Mouse (Mus musculus) intestine, embryonic 14.5 days (tissue): ENCODE measurements around the gene C330021F23Rik. TPM values are rescaled to one million over a fixed set of nuclear protein-coding genes. Genes with fewer than 3 reads are reported as not detected.

Experiments
- ATAC-seq: fragments of 200-750 bp; cut with Nextera tagmentation; replicated peaks from 2 replicates; pipeline ENCODE4 v1.8.0; 2017; ENCODE audit warnings: low read depth, moderate number of reproducible peaks, moderate TSS enrichment, moderate library complexity; ENCODE audit not compliant: low FRiP score, low TSS enrichment
- DNase-seq: peaks from one replicate; pipeline ENCODE4 v3.0.0-alpha.2; 2018; ENCODE audit warnings: low spot score
- H3K27ac ChIP-seq: fragments of 300-500 bp; sonication (generic); 2 replicates; pipeline ENCODE4 v1.5.1; 2014; ENCODE audit warnings: low read depth, mild to moderate bottlenecking, control low read depth
- H3K27me3 ChIP-seq: fragments of 300-500 bp; sonication (generic); replicated peaks from 2 replicates; pipeline ENCODE4 v1.6.1; 2014; ENCODE audit warnings: low read length, control low read depth; ENCODE audit not compliant: control insufficient read depth, insufficient read depth
- H3K36me3 ChIP-seq: fragments of 300-500 bp; sonication (generic); 2 replicates; pipeline ENCODE4 v1.6.1; 2014; ENCODE audit warnings: low read length, control low read depth; ENCODE audit not compliant: control insufficient read depth, insufficient read depth
- H3K4me1 ChIP-seq: fragments of 300-500 bp; sonication (generic); replicated peaks from 2 replicates; pipeline ENCODE4 v1.6.1; 2014; ENCODE audit warnings: low read length, control low read depth, mixed read lengths; ENCODE audit not compliant: control insufficient read depth, insufficient read depth
- H3K4me2 ChIP-seq: fragments of 300-500 bp; sonication (generic); 2 replicates; pipeline ENCODE4 v1.6.1; 2014; ENCODE audit warnings: low read length
- H3K4me3 ChIP-seq: fragments of 300-500 bp; sonication (generic); 2 replicates; pipeline ENCODE4 v1.5.1; 2014; ENCODE audit warnings: low read depth, low read length, control low read depth, mixed read lengths
- H3K9ac ChIP-seq: fragments of 300-500 bp; sonication (generic); 2 replicates; pipeline ENCODE4 v1.6.1; 2014; ENCODE audit warnings: mild to moderate bottlenecking, low read length
- H3K9me3 ChIP-seq: fragments of 300-500 bp; sonication (generic); 2 replicates; pipeline ENCODE4 v1.6.1; 2016; ENCODE audit warnings: low read length, control low read depth; ENCODE audit not compliant: control insufficient read depth
- WGBS: fragments of 180-500 bp; shearing (Covaris S2); extraction: QIAGEN DNeasy Blood & Tissue Kit; methylation state at CpG from one replicate; pipeline ENCODE4 v1.1.7; 2014; 5-methylcytosine and 5-hydroxymethylcytosine counted together
- polyA plus RNA-seq: library from polyadenylated mRNA; unstranded; fragments of >200 nt; fragmentation: Nextera tagmentation; extraction: Ambion mirVana; gene quantifications from 2 replicates; pipeline ENCODE4 v1.2.1, GENCODE M21; 2014

Gene C330021F23Rik
- polyA plus RNA-seq, 1 experiment from 2014 or later = 3.8 TPM

- no peak overlapping the region for H3K9ac ChIP-seq
- H3K9me3 ChIP-seq = no peaks in the 10 kb centered on the region
- 72% methylated on average over 3 of the region's 3 CpGs for WGBS
- no peak for ATAC-seq
- no peaks in the 10 kb centered on the region for H3K4me1 ChIP-seq
- H3K27ac ChIP-seq = no peak overlapping the region
- peaks cover 8% of the 10 kb centered on the region; the same call in 1 of the 2 replicates for H3K36me3 ChIP-seq
- DNase-seq = no peak
- H3K4me2 ChIP-seq = no peak overlapping the region
- no peaks in the 10 kb centered on the region for H3K27me3 ChIP-seq
- no peak overlapping the region for H3K4me3 ChIP-seq
Measured at GRCm38 (mm10) chr8:3598054-3598453, 30.3 kb downstream of the C330021F23Rik start.

DNA sequence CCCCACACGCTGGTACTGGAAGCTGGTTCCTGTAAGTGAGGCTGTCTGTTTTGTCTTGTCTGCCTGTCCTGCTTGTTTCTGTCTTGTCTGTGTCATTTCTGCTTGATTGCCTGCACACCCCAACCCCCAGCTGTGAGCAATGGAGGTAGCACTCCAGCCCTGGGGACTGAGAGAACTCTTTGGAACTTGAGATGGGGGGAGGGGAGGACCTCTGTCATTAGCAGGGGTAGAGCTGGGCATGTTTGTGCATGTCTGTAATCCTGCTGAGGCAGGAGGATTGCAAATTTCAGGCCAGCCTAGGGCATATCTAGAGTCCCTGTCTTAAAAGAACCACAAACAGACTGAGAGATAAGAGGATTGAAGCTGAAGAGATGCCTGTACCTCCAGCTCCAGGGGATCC, 31.4 kb downstream of the C330021F23Rik start:
- Histone ChIP-seq H3K4me3 (no peak overlapping the region), H3K27me3 (no peaks in the 10 kb centered on the region), H3K9me3 (no peaks in the 10 kb centered on the region), H3K4me1 (no peaks in the 10 kb centered on the region), H3K36me3 (peaks cover 13% of the 10 kb centered on the region), H3K9ac (no peak overlapping the region), H3K4me2 (no peak overlapping the region), H3K27ac (no peak overlapping the region)
- DNase-seq (no peak), ATAC-seq (no peak)
- 75% methylated on average over 1 of the region's 1 CpGs for WGBS

DNA sequence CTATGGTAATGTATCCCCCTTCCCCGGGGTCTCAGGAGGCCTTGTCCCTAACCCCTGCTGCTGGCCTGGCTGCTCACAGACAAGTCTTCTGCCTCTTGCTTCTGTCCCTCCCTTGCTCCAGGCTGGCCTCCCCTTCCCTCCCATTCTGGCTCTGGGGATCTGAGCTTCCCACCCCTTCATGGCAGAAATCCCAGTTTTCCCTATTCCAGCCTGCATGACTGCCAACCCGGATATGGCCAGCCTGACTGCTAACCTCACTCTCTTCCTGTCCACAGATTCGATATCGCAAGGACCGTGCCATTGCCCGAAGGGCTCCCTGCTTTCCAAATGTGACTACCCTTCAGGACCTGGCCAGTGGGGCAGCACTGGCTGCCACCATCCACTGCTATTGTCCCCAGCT, 32.6 kb downstream of the C330021F23Rik start:
- WGBS = 86% methylated on average over 6 of the region's 6 CpGs
- Histone ChIP-seq H3K9ac (no peak overlapping the region), H3K4me3 (no peak overlapping the region), H3K9me3 (no peaks in the 10 kb centered on the region), H3K36me3 (peaks cover 14% of the 10 kb centered on the region), H3K27ac (no peak overlapping the region), H3K27me3 (no peaks in the 10 kb centered on the region), H3K4me2 (no peak overlapping the region), H3K4me1 (no peaks in the 10 kb centered on the region)
- ATAC-seq (no peak), DNase-seq (no peak)

DNA sequence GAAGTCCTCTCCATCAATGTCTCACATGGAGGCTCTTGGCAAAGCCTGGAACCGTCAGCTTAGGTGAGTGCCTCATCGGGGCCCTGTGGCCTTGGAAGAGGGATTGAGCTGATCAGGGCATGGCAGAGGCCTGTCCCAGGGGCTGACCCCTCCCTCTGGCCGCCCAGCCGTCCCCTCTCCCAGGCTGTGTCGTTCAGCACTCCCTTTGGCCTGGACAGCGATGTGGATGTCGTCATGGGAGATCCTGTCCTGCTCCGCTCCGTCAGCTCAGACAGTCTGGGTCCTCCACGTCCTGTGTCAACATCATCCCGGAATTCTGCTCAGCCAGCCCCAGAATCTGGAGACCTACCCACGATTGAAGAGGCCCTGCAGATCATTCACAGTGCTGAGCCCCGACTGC, 35.6 kb downstream of the C330021F23Rik start:
- peaks cover 26% of the 10 kb centered on the region for H3K36me3 ChIP-seq

DNA sequence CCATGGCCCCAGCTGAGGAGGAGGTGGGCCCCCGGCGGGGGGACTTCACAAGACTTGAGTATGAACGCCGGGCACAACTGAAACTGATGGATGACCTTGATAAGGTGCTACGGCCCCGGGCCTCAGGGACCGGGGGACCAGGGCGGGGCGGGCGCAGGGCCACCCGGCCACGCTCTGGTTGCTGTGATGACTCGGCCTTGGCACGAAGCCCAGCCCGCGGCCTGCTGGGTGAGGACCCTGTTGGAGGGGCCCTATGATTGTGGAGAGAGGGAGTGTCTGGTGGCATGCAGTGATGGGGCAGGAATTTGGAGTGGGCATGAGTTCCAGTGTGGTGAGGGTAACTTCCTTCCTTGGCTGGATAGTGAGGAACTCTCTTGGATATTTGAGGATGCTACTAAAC, 38.8 kb downstream of the C330021F23Rik start:
- no peaks in the 10 kb centered on the region for H3K9me3 ChIP-seq
- no peak overlapping the region for H3K9ac ChIP-seq
- no peak overlapping the region for H3K27ac ChIP-seq
- 78% methylated on average over 16 of the region's 16 CpGs for WGBS
- no peaks in the 10 kb centered on the region for H3K4me1 ChIP-seq
- no peak overlapping the region for H3K4me2 ChIP-seq
- peaks cover 49% of the 10 kb centered on the region for H3K36me3 ChIP-seq
- ATAC-seq (no peak), DNase-seq (no peak)
- H3K27me3 ChIP-seq = no peaks in the 10 kb centered on the region
- no peak overlapping the region for H3K4me3 ChIP-seq

More for the DNA sequence above, 35.6 kb downstream of the C330021F23Rik start:
- 70% methylated on average over 13 of the region's 13 CpGs for WGBS
- no peaks in the 10 kb centered on the region for H3K4me1 ChIP-seq
- H3K9ac ChIP-seq = no peak overlapping the region
- ATAC-seq (no peak), DNase-seq (no peak)
- no peaks in the 10 kb centered on the region for H3K9me3 ChIP-seq
- H3K4me3 ChIP-seq = no peak overlapping the region
- no peak overlapping the region for H3K4me2 ChIP-seq
- no peak overlapping the region for H3K27ac ChIP-seq
- H3K27me3 ChIP-seq = no peaks in the 10 kb centered on the region

- peaks cover 62% of the 10 kb centered on the region for H3K36me3 ChIP-seq
- no peak for ATAC-seq
- 93% methylated on average over 7 of the region's 7 CpGs for WGBS
Measured at GRCm38 (mm10) chr8:3607822-3608221, 40.0 kb downstream of the C330021F23Rik start.

DNA sequence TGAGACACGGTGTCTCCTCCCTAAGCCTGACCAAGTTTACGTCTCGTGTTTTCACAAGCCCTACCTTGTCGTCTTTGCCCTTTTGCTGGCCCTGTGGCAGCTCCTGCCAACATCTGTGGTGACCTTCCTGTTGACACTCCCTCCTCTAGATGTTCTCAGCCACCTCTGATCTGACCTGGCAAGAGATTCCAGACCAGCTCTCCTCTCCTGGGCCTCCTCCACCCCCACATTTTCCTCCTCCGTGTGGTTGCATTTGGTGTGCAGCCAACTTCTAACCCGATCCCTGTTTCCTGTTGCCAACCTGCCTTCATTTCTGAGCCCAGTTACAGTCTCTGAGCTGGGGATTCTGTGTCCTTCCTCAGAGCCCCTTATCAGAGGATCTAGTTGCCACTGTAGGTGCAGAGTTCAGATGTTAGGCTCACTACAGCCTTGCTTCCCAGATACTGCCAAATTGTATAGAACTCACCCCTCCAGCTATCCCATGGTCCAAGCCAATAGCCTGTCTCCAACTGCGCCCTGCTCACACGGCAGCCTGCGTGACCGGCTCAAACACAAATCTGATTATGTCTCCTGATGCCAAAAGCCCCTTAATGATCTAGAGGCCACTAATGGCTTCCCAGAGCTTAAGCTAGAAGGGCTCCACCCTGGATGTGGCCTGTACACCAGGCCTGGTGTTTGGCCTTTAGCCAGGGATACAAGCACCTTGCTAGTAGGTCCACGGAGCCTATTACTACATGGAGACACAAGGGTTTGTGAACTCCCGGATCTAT, 41.4 kb downstream of the C330021F23Rik start:
- no peak overlapping the region for H3K4me2 ChIP-seq
- H3K9me3 ChIP-seq = no peaks in the 10 kb centered on the region
- no peak for DNase-seq
- no peak overlapping the region for H3K9ac ChIP-seq
- no peak for ATAC-seq
- no peak overlapping the region for H3K4me3 ChIP-seq
- H3K4me1 ChIP-seq = no peaks in the 10 kb centered on the region
- no peak overlapping the region for H3K27ac ChIP-seq
- 78% methylated on average over 12 of the region's 12 CpGs for WGBS
- peaks cover 71% of the 10 kb centered on the region for H3K36me3 ChIP-seq
- no peaks in the 10 kb centered on the region for H3K27me3 ChIP-seq

More at GRCm38 (mm10) chr8:3607822-3608221, 40.0 kb downstream of the C330021F23Rik start:
- Histone ChIP-seq H3K27ac (no peak overlapping the region), H3K4me3 (no peak overlapping the region), H3K27me3 (no peaks in the 10 kb centered on the region), H3K4me2 (no peak overlapping the region), H3K9me3 (no peaks in the 10 kb centered on the region), H3K4me1 (no peaks in the 10 kb centered on the region), H3K9ac (no peak overlapping the region)
- DNase-seq = no peak

GRCm38 (mm10) chr8:3609816-3610150, 42.0 kb downstream of the C330021F23Rik start:
- Histone ChIP-seq H3K9ac (no peak overlapping the region), H3K27ac (no peak overlapping the region), H3K27me3 (no peaks in the 10 kb centered on the region), H3K4me3 (no peak overlapping the region), H3K4me2 (no peak overlapping the region), H3K9me3 (no peaks in the 10 kb centered on the region), H3K4me1 (no peaks in the 10 kb centered on the region), H3K36me3 (peaks cover 75% of the 10 kb centered on the region)
- no peak for DNase-seq
- ATAC-seq = no peak
- 76% methylated on average over 6 of the region's 6 CpGs for WGBS
